Mouse (Mus musculus) urinary bladder, postnatal 36 days (tissue): Measurements from ENCODE around the gene Canx.

Experiments used
- DNase-seq, 2 experiments: peaks; one replicate each; pipeline ENCODE4 v3.0.0; 2022; ENCODE audit warnings: low spot score in 2 of 2, mixed read lengths in 1 of 2

The Canx gene

GRCm38 (mm10) chr11:50275568-50276151, 49.8 kb downstream of the Canx start:
- no peak for DNase-seq

GRCm38 (mm10) chr11:50275077-50275476, 50.4 kb downstream of the Canx start:
- DNase-seq: no peak

- DNase-seq: no peak
Observed at GRCm38 (mm10) chr11:50272819-50273218, 52.7 kb downstream of the Canx start.

GRCm38 (mm10) chr11:50269885-50270284, 55.6 kb downstream of the Canx start:
- no peak for DNase-seq

- DNase-seq: no peak
Observed at GRCm38 (mm10) chr11:50269163-50269562, 56.3 kb downstream of the Canx start.

- DNase-seq: no peak
Observed at GRCm38 (mm10) chr11:50266997-50267396, 58.5 kb downstream of the Canx start.

GRCm38 (mm10) chr11:50265931-50266330, 59.5 kb downstream of the Canx start:
- DNase-seq: peak in 1 of 2 experiments; percentile 44

- DNase-seq: no peak
Observed at GRCm38 (mm10) chr11:50263198-50263597, 62.3 kb downstream of the Canx start.

GRCm38 (mm10) chr11:50262020-50262419, 63.5 kb downstream of the Canx start:
- no peak for DNase-seq

- DNase-seq: no peak
Observed at GRCm38 (mm10) chr11:50258310-50258709, 67.2 kb downstream of the Canx start.

- no peak for DNase-seq
Observed at GRCm38 (mm10) chr11:50256615-50257014, 68.9 kb downstream of the Canx start.

GRCm38 (mm10) chr11:50254010-50254580, 71.4 kb downstream of the Canx start:
- no peak for DNase-seq

- no peak for DNase-seq
Observed at GRCm38 (mm10) chr11:50253393-50253792, 72.1 kb downstream of the Canx start.

GRCm38 (mm10) chr11:50252684-50253265, 72.7 kb downstream of the Canx start:
- no peak for DNase-seq

- no peak for DNase-seq
Observed at GRCm38 (mm10) chr11:50252166-50252565, 73.3 kb downstream of the Canx start.

- no peak for DNase-seq
Observed at GRCm38 (mm10) chr11:50248473-50249171, 76.9 kb downstream of the Canx start.

- DNase-seq: no peak
Observed at GRCm38 (mm10) chr11:50245269-50245668, 80.2 kb downstream of the Canx start.
